Mouse (Mus musculus) kidney, adult 9 months (tissue): ENCODE results near the gene Gm35549.

ENCODE experiments used
- DNase-seq: peaks from one replicate; pipeline ENCODE4 v3.0.0; 2022

Gene Gm35549

DNA sequence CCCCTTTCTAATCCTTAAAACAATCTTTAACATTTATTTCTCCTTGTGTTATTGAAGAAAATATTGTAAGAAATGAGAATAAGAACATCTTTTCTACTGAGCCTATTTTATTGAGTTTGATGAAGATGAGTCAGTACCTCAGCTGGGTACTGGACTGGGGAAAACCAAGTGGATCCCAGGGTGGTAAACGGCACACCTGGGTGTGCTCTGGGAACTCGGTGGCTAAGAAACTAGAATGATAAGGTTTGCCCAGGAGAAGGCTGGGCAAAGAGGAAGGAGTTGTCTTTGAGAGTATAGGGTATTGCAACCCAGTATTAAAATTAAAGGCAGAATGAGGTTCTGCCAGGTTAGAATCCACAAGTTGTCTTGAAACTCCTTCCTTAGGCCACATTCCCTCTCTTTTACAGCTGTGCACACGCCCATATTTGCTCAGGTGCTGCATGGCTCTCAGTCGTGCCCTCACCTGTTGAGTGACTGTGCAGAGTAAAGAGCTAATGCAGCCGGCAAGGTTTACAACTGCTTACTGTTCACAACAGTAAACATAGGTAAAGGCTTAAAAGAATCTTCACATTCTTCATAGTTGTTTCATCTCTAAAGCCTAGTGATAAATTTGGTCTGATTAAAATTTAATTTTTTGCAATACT lies 20.3 kb downstream of the Gm35549 start:
- DNase-seq: no peak

DNA sequence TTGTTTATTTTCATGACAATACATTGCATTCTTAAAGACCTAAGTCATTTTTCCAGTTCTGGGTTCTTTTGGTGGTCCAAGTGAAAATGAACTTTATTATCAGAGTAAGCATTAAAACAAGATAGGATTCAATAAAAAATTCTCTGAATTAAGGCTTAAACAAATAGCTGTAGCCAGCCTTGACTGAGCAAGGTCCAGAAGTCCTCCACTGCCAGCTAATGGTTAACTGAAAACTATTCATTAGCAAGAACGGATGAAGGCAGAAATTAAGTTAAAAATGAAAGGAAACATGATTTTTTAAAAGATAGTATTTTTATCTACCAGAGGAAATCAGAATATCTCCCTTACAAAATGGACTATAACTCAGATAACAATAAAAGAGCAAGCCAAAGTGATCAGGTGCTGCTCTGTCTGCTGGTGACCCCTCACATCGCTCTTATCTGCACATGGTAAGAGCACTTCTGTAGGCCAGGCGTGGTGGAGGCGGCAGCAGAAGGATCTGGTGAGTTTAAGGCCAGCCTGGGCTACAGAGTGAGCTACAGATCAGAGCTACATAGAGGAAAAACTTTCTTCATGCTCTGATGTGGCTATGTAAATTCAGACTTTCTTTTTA lies 28.5 kb downstream of the Gm35549 start:
- peak; percentile 71 for DNase-seq

DNA sequence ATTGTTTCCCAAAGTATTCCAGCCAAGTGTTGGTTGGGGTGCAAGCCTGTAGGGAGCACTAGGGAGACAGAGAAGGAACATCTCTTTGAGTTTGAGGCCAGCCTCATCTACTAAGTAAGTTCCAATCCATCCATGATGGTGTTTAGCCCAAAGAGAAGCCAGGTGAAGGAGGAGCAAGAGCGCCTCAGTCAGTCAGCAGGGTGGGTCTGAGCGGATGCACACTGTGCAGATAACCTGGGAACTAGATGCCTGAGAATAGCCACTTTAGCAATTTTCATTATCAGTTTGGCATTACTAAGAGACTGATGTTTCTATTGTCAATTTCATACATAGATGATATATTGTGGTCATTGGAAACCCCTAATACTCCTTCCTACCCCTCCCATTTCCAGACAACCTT lies 29.1 kb downstream of the Gm35549 start:
- no peak for DNase-seq

DNA sequence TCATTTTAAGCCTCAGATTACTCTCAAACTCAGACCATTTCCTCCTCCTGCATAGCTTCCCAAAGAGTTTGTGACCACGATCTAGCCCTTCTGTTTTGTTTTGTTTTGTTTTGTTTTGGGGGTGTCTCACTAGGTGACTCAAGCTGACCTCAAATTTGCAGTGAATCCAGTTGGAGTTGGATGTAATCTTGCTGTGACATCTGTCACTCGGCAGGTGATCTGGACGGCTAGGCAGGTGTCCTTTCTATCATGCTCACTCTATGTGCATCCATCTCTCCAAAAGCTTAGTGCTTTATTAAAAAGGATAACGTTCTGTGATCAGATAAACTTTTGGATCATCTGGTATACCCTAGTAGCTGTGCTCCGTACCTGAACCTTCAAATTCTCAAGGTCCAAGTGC lies 31.4 kb downstream of the Gm35549 start:
- DNase-seq: no peak

DNA sequence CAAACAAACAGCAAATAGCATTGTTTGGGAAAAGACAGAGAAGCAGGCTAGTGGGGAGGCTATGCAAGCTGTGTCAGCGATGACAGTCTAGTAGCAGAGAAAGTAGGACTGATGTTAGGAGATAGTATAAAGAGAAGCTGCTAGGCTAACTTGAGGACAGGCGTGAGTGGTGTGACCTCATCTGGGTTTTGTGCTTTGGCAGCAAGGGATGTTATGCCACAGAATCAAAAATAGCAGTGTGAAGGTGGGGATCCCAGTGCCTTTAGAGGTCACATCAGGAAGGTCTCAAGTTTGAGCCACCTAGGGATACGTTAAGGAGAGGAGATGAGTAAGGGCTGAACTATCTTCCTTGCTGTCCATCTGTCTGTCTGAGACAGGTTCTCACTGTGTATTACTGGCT lies 33.6 kb downstream of the Gm35549 start:
- no peak for DNase-seq

DNA sequence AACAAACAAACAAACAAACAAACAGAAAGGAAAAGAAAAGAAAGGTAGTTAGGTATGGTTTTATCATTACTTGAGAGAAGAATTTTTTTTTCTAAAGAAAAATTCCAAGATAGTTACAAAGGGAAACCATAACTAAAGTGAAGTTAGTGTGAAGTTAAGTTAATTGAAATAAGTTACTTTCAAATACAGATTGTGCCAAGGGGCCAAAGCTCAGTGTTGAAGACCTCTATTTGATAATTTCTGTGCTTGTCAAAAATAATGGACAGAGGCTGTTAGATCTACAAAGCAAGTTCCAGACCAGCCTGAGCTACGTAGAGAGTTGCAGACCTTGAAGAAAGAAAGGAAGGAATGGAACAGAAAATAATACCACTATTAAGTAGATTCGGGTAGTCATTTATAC lies 36.6 kb downstream of the Gm35549 start:
- DNase-seq: peak; percentile 76

DNA sequence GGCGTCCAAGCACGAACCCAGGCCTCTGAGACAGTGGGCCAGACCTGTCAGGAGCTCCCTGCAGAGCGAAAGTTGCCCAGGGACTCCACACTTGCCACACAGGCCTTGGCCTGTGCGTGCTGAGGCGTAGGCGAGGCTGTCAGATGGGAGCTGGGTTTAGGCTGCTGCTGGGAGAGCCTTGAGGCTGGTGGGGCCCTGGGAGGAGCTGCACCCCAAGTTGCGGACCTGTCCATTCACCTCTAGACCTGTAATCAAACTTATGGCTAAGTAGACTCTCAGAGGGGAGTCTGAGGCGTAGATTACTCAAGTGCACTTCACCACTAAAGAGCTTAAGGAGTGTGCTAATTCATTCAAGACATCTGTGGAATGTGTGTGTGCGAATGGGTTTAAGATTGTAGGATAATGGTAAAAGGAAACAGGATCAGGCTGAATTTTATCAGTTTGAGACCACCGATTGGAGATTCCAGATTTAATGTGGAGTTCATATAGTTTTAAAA lies 37.9 kb downstream of the Gm35549 start:
- DNase-seq: no peak

DNA sequence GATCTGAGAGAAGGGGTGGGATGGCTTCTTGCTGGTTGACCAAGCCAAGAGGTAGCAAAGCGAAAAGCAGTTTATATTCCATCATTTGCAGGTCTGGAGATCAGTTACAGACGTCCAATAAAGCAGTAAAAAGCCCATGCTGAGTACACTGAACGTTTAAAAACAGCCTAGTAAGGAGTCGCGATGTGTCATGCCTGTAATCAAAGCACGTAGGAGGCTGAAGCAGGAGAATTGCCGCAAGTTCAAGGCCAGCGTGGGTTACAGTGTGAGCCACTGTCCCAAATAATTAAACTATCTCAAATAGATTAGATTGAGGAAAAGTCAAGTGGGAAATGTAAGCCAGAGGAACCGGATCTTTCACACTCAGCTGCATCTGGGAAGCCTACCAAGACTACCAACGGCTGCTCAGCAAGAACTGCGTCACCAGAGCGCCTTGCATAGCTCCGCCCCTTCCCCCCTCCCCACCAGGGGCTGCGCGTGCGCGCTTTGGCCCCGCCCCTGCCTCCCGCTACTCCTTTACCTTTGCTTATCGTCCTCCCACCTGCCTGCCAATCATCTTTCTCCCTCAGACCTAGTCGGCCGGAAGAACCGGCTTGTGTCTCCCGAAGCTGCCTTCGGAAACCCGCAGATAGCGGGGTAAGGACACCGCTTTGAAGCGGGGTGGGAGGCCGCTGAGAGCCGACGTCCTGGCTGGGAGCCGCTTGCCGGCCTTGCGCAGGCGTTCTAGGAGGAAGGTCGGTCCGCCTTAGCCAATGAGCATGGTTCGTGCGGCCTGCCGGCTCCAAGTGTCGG lies 38.6 kb downstream of the Gm35549 start, which contains the start of gene Tcaim:
Gene Tcaim, plus strand, starts transcription at position 487 of the 792 bp plus-strand sequence.
- DNase-seq: peak; percentile 94

DNA sequence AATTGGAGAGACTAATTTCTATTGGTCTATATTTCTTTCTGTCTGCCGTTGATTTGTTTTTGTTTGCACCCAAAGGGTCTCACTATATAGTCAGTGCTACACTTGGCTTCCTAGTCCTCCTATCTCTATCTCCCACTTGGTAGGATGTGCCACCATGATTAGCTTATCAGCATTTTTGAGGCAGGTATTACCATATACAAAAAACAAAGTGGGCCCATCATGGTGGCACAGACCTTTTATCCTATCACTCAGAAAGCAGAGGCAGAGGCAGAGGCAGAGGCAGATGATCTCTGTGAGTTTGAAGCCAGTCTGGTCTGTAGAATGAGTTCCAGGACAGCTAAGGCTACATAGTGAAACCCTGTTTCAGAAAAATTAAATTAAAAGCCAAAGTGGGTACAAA lies 57.3 kb downstream of the Gm35549 start:
- no peak for DNase-seq

DNA sequence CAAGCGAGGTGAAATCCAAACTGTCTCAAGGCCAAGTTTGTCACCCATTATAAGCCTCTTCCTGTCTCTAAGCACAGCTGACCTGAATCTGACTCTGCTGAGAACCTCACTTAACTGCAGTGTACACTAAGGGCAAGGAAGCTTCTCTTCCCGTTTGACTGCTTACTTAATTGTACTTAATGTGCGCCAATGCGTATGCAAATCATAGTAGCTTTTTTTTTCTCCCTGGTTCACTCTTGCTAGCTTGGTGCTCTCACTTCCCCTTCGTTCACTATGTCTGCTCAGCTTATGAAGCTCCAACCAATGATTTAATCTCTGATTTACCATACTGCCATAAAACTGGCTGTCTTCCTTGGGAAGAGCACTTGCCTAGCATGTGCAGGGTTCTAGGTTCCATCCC lies 58.6 kb downstream of the Gm35549 start:
- DNase-seq: no peak
